Mouse (Mus musculus) liver, postnatal 0 days (tissue): Measurements from ENCODE around the gene Laptm5.

Experiments used
- CTCF ChIP-seq: sonication (generic); IDR thresholded peaks from 2 replicates; pipeline ENCODE4 v1.5.1; 2016; ENCODE audit warnings: antibody characterized with exemption, low read depth
- EP300 ChIP-seq: IDR thresholded peaks from 2 replicates; pipeline ENCODE4 v1.6.1; 2016; ENCODE audit warnings: antibody characterized with exemption, low read depth, mild to moderate bottlenecking

- TF ChIP-seq CTCF (no peak), EP300 (no peak)
These were observed at the start of gene Laptm5 for GRCm38 (mm10) chr4:130913077-130913476.
